Mouse (Mus musculus): ENCODE data around the gene Fam166b. TPM values are rescaled to one million over a fixed set of nuclear protein-coding genes. Genes with fewer than 3 reads are reported as not detected.
A peak's percentile ranks its signal among the peaks of the same experiment; 100 is the strongest.

Fam166b gene
- polyA plus RNA-seq, 1 experiment from 2014 or later: 0.29 TPM

- peak overlapping the region; percentile 92 for H3K27ac ChIP-seq (ENCODE audit: low read depth, low read length)
- H3K4me3 ChIP-seq (ENCODE audit: low read depth, low read length): peak overlapping the region; percentile 91
- H3K4me2 ChIP-seq (ENCODE audit: low read length): peak overlapping the region; percentile 90
- H3K9me3 ChIP-seq (replicated peaks; ENCODE audit: control insufficient read depth, low read length): no peaks in the 10 kb centered on the region
- no peaks in the 10 kb centered on the region for H3K27me3 ChIP-seq (replicated peaks; ENCODE audit: control insufficient read depth, insufficient read depth, low read length)
- H3K36me3 ChIP-seq (ENCODE audit: control insufficient read depth, insufficient read depth, low read length): peaks cover 30% of the 10 kb centered on the region
- H3K9ac ChIP-seq (ENCODE audit: low read length): peak overlapping the region; percentile 99
- peak; percentile 75 for ATAC-seq
- peak; percentile 84 for DNase-seq (ENCODE audit: low spot score)
- under 1% methylated on average over 78 of the region's 88 CpGs for WGBS
- H3K4me1 ChIP-seq (ENCODE audit: control insufficient read depth, insufficient read depth, low read length): peaks cover 10% of the 10 kb centered on the region
Observed at GRCm38 (mm10) chr4:43442456-43443361, 13.8 kb upstream of the Fam166b start.

DNA sequence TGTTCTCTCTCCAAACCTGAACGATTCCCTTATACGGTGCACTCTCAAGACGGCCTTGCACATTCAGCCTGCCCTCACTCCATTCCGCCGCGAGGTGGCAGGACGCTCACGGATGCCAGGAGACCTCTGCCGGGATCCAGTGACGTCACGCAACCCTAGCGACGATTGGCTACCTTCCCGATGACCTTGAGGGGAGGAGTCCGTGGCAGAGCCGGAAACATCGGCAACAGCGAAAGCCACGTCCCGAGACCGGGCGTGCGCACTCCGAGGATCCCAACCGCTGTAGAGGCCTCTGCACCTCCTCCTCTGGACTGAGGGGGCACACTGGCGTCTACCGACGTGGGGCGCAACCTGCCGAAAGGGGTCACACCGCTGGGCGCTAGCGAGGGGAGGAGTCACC lies 13.1 kb upstream of the Fam166b start:
- ATAC-seq (peak; percentile 95), DNase-seq (ENCODE audit: low spot score) (peak; percentile 100)
- Histone ChIP-seq H3K36me3 (ENCODE audit: control insufficient read depth, insufficient read depth, low read length) (peaks cover 23% of the 10 kb centered on the region), H3K4me3 (ENCODE audit: low read depth, low read length) (peak overlapping the region; percentile 91), H3K4me2 (ENCODE audit: low read length) (peak overlapping the region; percentile 90), H3K27me3 (replicated peaks; ENCODE audit: control insufficient read depth, insufficient read depth, low read length) (no peaks in the 10 kb centered on the region), H3K27ac (ENCODE audit: low read depth, low read length) (peak overlapping the region; percentile 92), H3K9ac (ENCODE audit: low read length) (peak overlapping the region; percentile 99), H3K4me1 (ENCODE audit: control insufficient read depth, insufficient read depth, low read length) (peaks cover 10% of the 10 kb centered on the region), H3K9me3 (replicated peaks; ENCODE audit: control insufficient read depth, low read length) (no peaks in the 10 kb centered on the region)
- under 1% methylated on average over 33 of the region's 33 CpGs for WGBS

- H3K9me3 ChIP-seq (replicated peaks; ENCODE audit: control insufficient read depth, low read length): no peaks in the 10 kb centered on the region
- DNase-seq (ENCODE audit: low spot score) (no peak), ATAC-seq (peak; percentile 10; the same call in 1 of the 2 replicates)
- peaks cover 10% of the 10 kb centered on the region for H3K4me1 ChIP-seq (ENCODE audit: control insufficient read depth, insufficient read depth, low read length)
- peaks cover 19% of the 10 kb centered on the region for H3K36me3 ChIP-seq (ENCODE audit: control insufficient read depth, insufficient read depth, low read length)
- peak within 1 kb of the TSS; percentile 92 for H3K27ac ChIP-seq (ENCODE audit: low read depth, low read length)
- H3K9ac ChIP-seq (ENCODE audit: low read length): peak within 1 kb of the TSS; percentile 99
- H3K27me3 ChIP-seq (replicated peaks; ENCODE audit: control insufficient read depth, insufficient read depth, low read length): no peaks in the 10 kb centered on the region
- H3K4me2 ChIP-seq (ENCODE audit: low read length): peak within 1 kb of the TSS; percentile 90
- H3K4me3 ChIP-seq (ENCODE audit: low read depth, low read length): peak within 1 kb of the TSS; percentile 91
- 24% methylated on average over 4 of the region's 4 CpGs for WGBS
Observed at GRCm38 (mm10) chr4:43441639-43442038, 12.7 kb upstream of the Fam166b start, which contains the start of gene Tesk1. Gene Tesk1, plus strand, starts transcription at chr4:43441939.

- Histone ChIP-seq H3K9me3 (replicated peaks; ENCODE audit: control insufficient read depth, low read length) (no peaks in the 10 kb centered on the region), H3K4me1 (ENCODE audit: control insufficient read depth, insufficient read depth, low read length) (no peaks in the 10 kb centered on the region; the same call in 1 of the 2 replicates), H3K36me3 (ENCODE audit: control insufficient read depth, insufficient read depth, low read length) (no peaks in the 10 kb centered on the region), H3K9ac (ENCODE audit: low read length) (no peak overlapping the region), H3K27ac (ENCODE audit: low read depth, low read length) (no peak overlapping the region), H3K4me2 (ENCODE audit: low read length) (no peak overlapping the region), H3K4me3 (ENCODE audit: low read depth, low read length) (no peak overlapping the region), H3K27me3 (replicated peaks; ENCODE audit: control insufficient read depth, insufficient read depth, low read length) (peaks cover 6% of the 10 kb centered on the region; the same call in 1 of the 2 replicates)
- ATAC-seq (no peak), DNase-seq (ENCODE audit: low spot score) (no peak)
- 76% methylated on average over 1 of the region's 1 CpGs for WGBS
Observed at GRCm38 (mm10) chr4:43432832-43433231, 3.9 kb upstream of the Fam166b start.

DNA sequence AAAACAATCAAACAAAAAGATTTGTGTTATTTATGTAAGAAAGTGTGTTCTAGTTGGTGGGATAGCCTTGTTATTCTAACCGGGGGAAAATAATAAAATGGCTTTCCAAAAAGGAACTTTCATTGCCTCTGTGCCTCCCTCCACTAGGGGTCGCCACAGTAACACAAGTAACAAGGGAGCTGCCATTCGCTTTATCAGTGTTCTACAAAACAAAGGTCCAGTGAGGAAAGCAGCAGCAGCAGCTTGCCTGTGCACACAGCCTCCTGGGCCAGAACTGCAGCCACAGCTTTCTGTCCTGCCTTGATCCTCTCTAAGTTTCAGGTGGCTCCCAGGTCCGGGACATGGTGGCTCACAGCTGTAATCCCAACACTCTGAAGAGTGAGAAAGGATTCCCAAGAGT lies 2.8 kb upstream of the Fam166b start:
- ATAC-seq (peak; percentile 74), DNase-seq (ENCODE audit: low spot score) (peak; percentile 96)
- Histone ChIP-seq H3K4me2 (ENCODE audit: low read length) (no peak overlapping the region), H3K27me3 (replicated peaks; ENCODE audit: control insufficient read depth, insufficient read depth, low read length) (peaks cover 17% of the 10 kb centered on the region), H3K9ac (ENCODE audit: low read length) (no peak overlapping the region), H3K36me3 (ENCODE audit: control insufficient read depth, insufficient read depth, low read length) (peaks cover 7% of the 10 kb centered on the region), H3K4me3 (ENCODE audit: low read depth, low read length) (no peak overlapping the region), H3K27ac (ENCODE audit: low read depth, low read length) (peak overlapping the region; percentile 82), H3K4me1 (ENCODE audit: control insufficient read depth, insufficient read depth, low read length) (no peaks in the 10 kb centered on the region; the same call in 1 of the 2 replicates), H3K9me3 (replicated peaks; ENCODE audit: control insufficient read depth, low read length) (no peaks in the 10 kb centered on the region)
- WGBS: under 1% methylated on average over 4 of the region's 4 CpGs

GRCm38 (mm10) chr4:43428180-43428861 lies 613 bp downstream of the Fam166b start:
- Histone ChIP-seq H3K9ac (ENCODE audit: low read length) (no peak overlapping the region), H3K4me1 (ENCODE audit: control insufficient read depth, insufficient read depth, low read length) (no peaks in the 10 kb centered on the region; the same call in 1 of the 2 replicates), H3K9me3 (replicated peaks; ENCODE audit: control insufficient read depth, low read length) (no peaks in the 10 kb centered on the region), H3K27me3 (replicated peaks; ENCODE audit: control insufficient read depth, insufficient read depth, low read length) (peaks cover 44% of the 10 kb centered on the region), H3K4me3 (ENCODE audit: low read depth, low read length) (no peak overlapping the region), H3K27ac (ENCODE audit: low read depth, low read length) (no peak overlapping the region), H3K36me3 (ENCODE audit: control insufficient read depth, insufficient read depth, low read length) (peaks cover 41% of the 10 kb centered on the region), H3K4me2 (ENCODE audit: low read length) (no peak overlapping the region)
- 29% methylated on average over 16 of the region's 16 CpGs for WGBS
- ATAC-seq (no peak; the same call in 1 of the 2 replicates), DNase-seq (ENCODE audit: low spot score) (no peak)

- Histone ChIP-seq H3K27me3 (replicated peaks; ENCODE audit: control insufficient read depth, insufficient read depth, low read length) (peaks cover 45% of the 10 kb centered on the region), H3K27ac (ENCODE audit: low read depth, low read length) (no peak overlapping the region), H3K4me1 (ENCODE audit: control insufficient read depth, insufficient read depth, low read length) (no peaks in the 10 kb centered on the region; the same call in 1 of the 2 replicates), H3K4me3 (ENCODE audit: low read depth, low read length) (no peak overlapping the region), H3K4me2 (ENCODE audit: low read length) (0 out of 2 replicates have a peak overlapping the region, but pooled peaks have one; percentile 5), H3K9ac (ENCODE audit: low read length) (no peak overlapping the region), H3K9me3 (replicated peaks; ENCODE audit: control insufficient read depth, low read length) (no peaks in the 10 kb centered on the region), H3K36me3 (ENCODE audit: control insufficient read depth, insufficient read depth, low read length) (peaks cover 48% of the 10 kb centered on the region)
- ATAC-seq (no peak), DNase-seq (ENCODE audit: low spot score) (peak; percentile 20)
- WGBS: 21% methylated on average over 23 of the region's 23 CpGs
Observed at GRCm38 (mm10) chr4:43427501-43428179, 1.3 kb downstream of the Fam166b start.

- no peak for DNase-seq (ENCODE audit: low spot score)
- no peak overlapping the region for H3K4me3 ChIP-seq (ENCODE audit: low read depth, low read length)
- H3K4me1 ChIP-seq (ENCODE audit: control insufficient read depth, insufficient read depth, low read length): no peaks in the 10 kb centered on the region; the same call in 1 of the 2 replicates
- peaks cover 59% of the 10 kb centered on the region for H3K36me3 ChIP-seq (ENCODE audit: control insufficient read depth, insufficient read depth, low read length)
- ATAC-seq: no peak
- H3K4me2 ChIP-seq (ENCODE audit: low read length): no peak overlapping the region
- WGBS: 49% methylated on average over 10 of the region's 10 CpGs
- H3K27me3 ChIP-seq (replicated peaks; ENCODE audit: control insufficient read depth, insufficient read depth, low read length): peaks cover 45% of the 10 kb centered on the region
- no peak overlapping the region for H3K27ac ChIP-seq (ENCODE audit: low read depth, low read length)
- no peak overlapping the region for H3K9ac ChIP-seq (ENCODE audit: low read length)
- no peaks in the 10 kb centered on the region for H3K9me3 ChIP-seq (replicated peaks; ENCODE audit: control insufficient read depth, low read length)
Observed at GRCm38 (mm10) chr4:43426487-43426886, 2.4 kb downstream of the Fam166b start.
